In the genomic region with DNA sequence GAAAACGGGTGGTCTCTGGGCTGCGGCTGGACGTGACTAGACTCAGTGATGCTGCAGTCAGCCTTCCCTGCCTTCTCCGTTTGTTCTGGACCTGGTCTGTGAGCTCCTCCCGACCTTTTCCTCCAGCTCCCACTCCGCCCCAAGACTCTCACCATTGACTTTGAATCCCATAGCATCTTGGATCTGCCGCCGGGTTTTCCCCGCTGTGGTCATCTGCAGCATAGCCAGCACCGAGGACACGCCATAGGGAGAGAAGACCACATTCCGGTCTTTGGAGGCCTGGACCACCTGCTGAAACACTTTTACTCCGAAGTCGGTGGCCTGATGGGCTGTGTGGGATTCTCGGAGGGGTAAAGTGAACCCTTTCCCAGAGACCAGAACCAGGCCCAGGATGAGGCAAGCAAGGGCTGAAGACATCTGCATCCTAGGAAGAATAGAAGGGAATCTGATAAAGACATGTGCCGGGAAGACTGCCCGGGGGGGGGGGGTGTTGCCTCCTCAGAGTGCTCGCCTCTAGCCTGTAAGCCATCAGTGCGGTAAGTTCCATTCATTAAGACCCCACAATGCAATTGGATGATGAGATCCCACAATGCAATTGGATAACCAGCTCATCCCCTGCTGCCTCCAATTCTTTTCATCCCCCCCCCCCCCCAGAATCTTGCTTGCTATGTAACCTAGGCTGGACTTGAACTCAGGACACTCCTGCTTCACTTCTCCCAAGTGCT, we compare ENCODE assay signal across 20 mouse cellular contexts. TPM values are rescaled to one million over a fixed set of nuclear protein-coding genes. Genes with fewer than 3 reads are reported as not detected.
A peak's percentile ranks its signal among the peaks of the same experiment; 100 is the strongest.
DNase-seq lines count a peak whose midpoint lies in the region; ATAC-seq and TF ChIP-seq lines count a peak whose summit lies in the region.
"Had no signal": no experiment of that assay in that cellular context is flagged by ENCODE, and none has a peak within 500 bp of the region (broad histone marks: within the 10 kb centered on the region; RNA-seq: fewer than 3 reads in every experiment).

No protein-coding gene starts in this region.

- H3K4me1 ChIP-seq in heart, postnatal 0 days (ENCODE audit: control insufficient read depth, insufficient read depth): peaks cover 32% of the 10 kb centered on the region
- H3K4me1 ChIP-seq in heart, embryonic 10.5 days: peaks cover 32% of the 10 kb centered on the region
- H3K4me1 ChIP-seq in lung, postnatal 0 days (ENCODE audit: insufficient read depth, low read depth, low read length): peaks cover 32% of the 10 kb centered on the region
- peaks cover 15% of the 10 kb centered on the region for H3K4me1 ChIP-seq in brown adipose tissue, adult 24 weeks (ENCODE audit: control insufficient read depth, insufficient read depth, insufficient read length, low read length)
- H3K4me1 ChIP-seq in neural tube, embryonic 15.5 days: peaks cover 14% of the 10 kb centered on the region

- no peak for DNase-seq in heart, postnatal 0 days (ENCODE audit: low spot score)
- no peak for DNase-seq in heart, embryonic 10.5 days (ENCODE audit: low spot score)
- no peak for DNase-seq in lung, postnatal 0 days (ENCODE audit: low spot score)
- no peak for DNase-seq in lung, postnatal 36 days
- no peak for DNase-seq in testis, postnatal 14 days (ENCODE audit: low spot score)
- DNase-seq: cerebellum, adult 11 months; cerebellum, postnatal 36 days; kidney, postnatal 10 days; layer of hippocampus, adult 9-11 months; right cerebral cortex, postnatal 4 days; thymus, adult 18-20 months had no signal

- H3K36me3 ChIP-seq in heart, postnatal 0 days (replicated peaks; ENCODE audit: control insufficient read depth, insufficient read depth, low read length): peaks cover 7% of the 10 kb centered on the region; the same call in 1 of the 2 replicates
- 0 out of 2 replicates have a peak, but pooled peaks cover 2% of the 10 kb centered on the region for H3K36me3 ChIP-seq in heart, embryonic 10.5 days
- no peaks in the 10 kb centered on the region; the same call in 1 of the 2 replicates for H3K36me3 ChIP-seq in lung, postnatal 0 days (ENCODE audit: insufficient read depth, low read length)
- H3K36me3 ChIP-seq in neural tube, embryonic 15.5 days: no peaks in the 10 kb centered on the region
- H3K36me3 ChIP-seq: forebrain, embryonic 12.5 days; hindbrain, embryonic 12.5 days; neural tube, embryonic 13.5 days had no signal

- no peaks in the 10 kb centered on the region for H3K9me3 ChIP-seq in heart, postnatal 0 days (replicated peaks; ENCODE audit: control insufficient read depth, low read length)
- H3K9me3 ChIP-seq in heart, embryonic 10.5 days: no peaks in the 10 kb centered on the region
- no peaks in the 10 kb centered on the region for H3K9me3 ChIP-seq in lung, postnatal 0 days (ENCODE audit: low read length)
- H3K9me3 ChIP-seq in neural tube, embryonic 15.5 days (replicated peaks): no peaks in the 10 kb centered on the region
- H3K9me3 ChIP-seq: forebrain, embryonic 12.5 days; hindbrain, embryonic 12.5 days; neural tube, embryonic 13.5 days had no signal

- 77% methylated on average over 19 of the region's 19 CpGs for WGBS in heart, postnatal 0 days
- WGBS in heart, embryonic 10.5 days: 82% methylated on average over 19 of the region's 19 CpGs
- 89% methylated on average over 18 of the region's 19 CpGs for WGBS in lung, postnatal 0 days
- WGBS in neural tube, embryonic 15.5 days: 82% methylated on average over 19 of the region's 19 CpGs

- peak overlapping the region; percentile 56 for H3K4me2 ChIP-seq in heart, postnatal 0 days (ENCODE audit: low read depth, low read length)
- peak overlapping the region; percentile 56 for H3K4me2 ChIP-seq in lung, postnatal 0 days (replicated peaks; ENCODE audit: low read depth, low read length)
- no peak overlapping the region for H3K4me2 ChIP-seq in neural tube, embryonic 15.5 days

- no peaks in the 10 kb centered on the region for H3K27me3 ChIP-seq in heart, postnatal 0 days (ENCODE audit: control insufficient read depth, insufficient read depth, low read length)
- no peaks in the 10 kb centered on the region for H3K27me3 ChIP-seq in heart, embryonic 10.5 days (ENCODE audit: insufficient read depth, poor library complexity, severe bottlenecking)
- no peaks in the 10 kb centered on the region for H3K27me3 ChIP-seq in lung, postnatal 0 days (replicated peaks; ENCODE audit: insufficient read depth, low read length)
- H3K27me3 ChIP-seq in neural tube, embryonic 15.5 days (replicated peaks): peaks cover 6% of the 10 kb centered on the region; the same call in 1 of the 2 replicates
- H3K27me3 ChIP-seq: hindbrain, embryonic 12.5 days; neural tube, embryonic 13.5 days; Patski had no signal

- no peak for ATAC-seq in heart, postnatal 0 days (ENCODE audit: insufficient read depth, low read depth)
- ATAC-seq in lung, postnatal 0 days: no peak
- ATAC-seq in neural tube, embryonic 15.5 days (ENCODE audit: low FRiP score): no peak

- H3K27ac ChIP-seq in heart, postnatal 0 days (ENCODE audit: low read depth): no peak overlapping the region
- H3K27ac ChIP-seq in heart, embryonic 10.5 days: no peak overlapping the region
- H3K27ac ChIP-seq in lung, postnatal 0 days (ENCODE audit: low read length): no peak overlapping the region
- H3K27ac ChIP-seq in brown adipose tissue, adult 24 weeks (replicated peaks; ENCODE audit: low read depth, low read length): no peak overlapping the region
- H3K27ac ChIP-seq in neural tube, embryonic 15.5 days (replicated peaks): no peak overlapping the region
- H3K27ac ChIP-seq: forebrain, embryonic 12.5 days; hindbrain, embryonic 12.5 days; neural tube, embryonic 13.5 days had no signal

- no peak for TF ChIP-seq CTCF in heart, postnatal 0 days (IDR thresholded peaks at IDR 0.05; ENCODE audit: low read depth)
- no peak for TF ChIP-seq CTCF in lung, postnatal 0 days (IDR thresholded peaks at IDR 0.05)

- H3K4me3 ChIP-seq in heart, postnatal 0 days (ENCODE audit: low read depth, low read length): peak overlapping the region; percentile 38
- no peak overlapping the region; the same call in 1 of the 2 replicates for H3K4me3 ChIP-seq in heart, embryonic 10.5 days
- H3K4me3 ChIP-seq in lung, postnatal 0 days (ENCODE audit: low read depth, low read length): peak overlapping the region; percentile 33; the same call in 1 of the 2 replicates
- peak overlapping the region; percentile 43; the same call in 1 of the 2 replicates for H3K4me3 ChIP-seq in brown adipose tissue, adult 24 weeks (ENCODE audit: insufficient read depth, low read depth, low read length)
- no peak overlapping the region for H3K4me3 ChIP-seq in neural tube, embryonic 15.5 days (replicated peaks)

- no peak overlapping the region for H3K9ac ChIP-seq in heart, postnatal 0 days (replicated peaks; ENCODE audit: low read depth, low read length)
- H3K9ac ChIP-seq in lung, postnatal 0 days (replicated peaks; ENCODE audit: low read depth): no peak overlapping the region
- no peak overlapping the region for H3K9ac ChIP-seq in neural tube, embryonic 15.5 days (replicated peaks)
- H3K9ac ChIP-seq: forebrain, embryonic 12.5 days; hindbrain, embryonic 12.5 days had no signal

- no peak for TF ChIP-seq EP300 in heart, postnatal 0 days (IDR thresholded peaks at IDR 0.05; ENCODE audit: low read depth)
- no peak for TF ChIP-seq EP300 in lung, postnatal 0 days (IDR thresholded peaks at IDR 0.05)

RNA-seq across cellular contexts. Expression of a gene that starts 1.0 kb away (rescaled TPM):
- total RNA-seq in heart, postnatal 0 days (2014; rRNA removed; ENCODE audit: low replicate concordance): 19.1 and 26.4 TPM in 2 replicates
- polyA plus RNA-seq in heart, postnatal 0 days (2015; fragmentation: Nextera tagmentation; extraction: Ambion mirVana): 0.93 and 1.2 TPM in 2 replicates
- 0.07 and 0.51 TPM in 2 replicates for polyA plus RNA-seq in heart, embryonic 10.5 days (2016; fragmentation: Nextera tagmentation; extraction: Ambion mirVana)
- polyA plus RNA-seq in lung, postnatal 0 days (2015; fragmentation: Nextera tagmentation; extraction: Ambion mirVana): 0.88 and 1.1 TPM in 2 replicates
- 4.1 and 9.6 TPM in 2 replicates for polyA plus RNA-seq in brown adipose tissue, adult 24 weeks (2012; ENCODE audit: insufficient read depth, insufficient read length, missing spikeins)
- polyA plus RNA-seq in neural tube, embryonic 15.5 days (2015; fragmentation: Nextera tagmentation; extraction: Ambion mirVana): 0.23 and 0.26 TPM in 2 replicates

RNA-seq across cellular contexts. Expression of a gene that starts 25.1 kb away (rescaled TPM):
- 45.0 and 94.4 TPM in 2 replicates for total RNA-seq in heart, postnatal 0 days (2014; rRNA removed; ENCODE audit: low replicate concordance)
- polyA plus RNA-seq in heart, postnatal 0 days (2015; fragmentation: Nextera tagmentation; extraction: Ambion mirVana): 93.0 and 96.5 TPM in 2 replicates
- polyA plus RNA-seq in heart, embryonic 10.5 days (2016; fragmentation: Nextera tagmentation; extraction: Ambion mirVana): 177 and 178 TPM in 2 replicates
- polyA plus RNA-seq in lung, postnatal 0 days (2015; fragmentation: Nextera tagmentation; extraction: Ambion mirVana): 112 and 125 TPM in 2 replicates
- 69.0 and 73.6 TPM in 2 replicates for polyA plus RNA-seq in brown adipose tissue, adult 24 weeks (2012; ENCODE audit: insufficient read depth, insufficient read length, missing spikeins)
- polyA plus RNA-seq in neural tube, embryonic 15.5 days (2015; fragmentation: Nextera tagmentation; extraction: Ambion mirVana): 209 and 222 TPM in 2 replicates

RNA-seq across cellular contexts. Expression of a gene that starts 44.9 kb away (rescaled TPM):
- total RNA-seq in heart, postnatal 0 days (2014; rRNA removed; ENCODE audit: low replicate concordance): not detected in 2 replicates
- polyA plus RNA-seq in heart, postnatal 0 days (2015; fragmentation: Nextera tagmentation; extraction: Ambion mirVana): 0.05 TPM in 1 of 2 replicates, not detected in the other
- polyA plus RNA-seq in heart, embryonic 10.5 days (2016; fragmentation: Nextera tagmentation; extraction: Ambion mirVana): not detected in 2 replicates
- polyA plus RNA-seq in lung, postnatal 0 days (2015; fragmentation: Nextera tagmentation; extraction: Ambion mirVana): 0.12 and 0.19 TPM in 2 replicates
- polyA plus RNA-seq in brown adipose tissue, adult 24 weeks (2012; ENCODE audit: insufficient read depth, insufficient read length, missing spikeins): not detected in 2 replicates
- 12.3 and 14.0 TPM in 2 replicates for polyA plus RNA-seq in neural tube, embryonic 15.5 days (2015; fragmentation: Nextera tagmentation; extraction: Ambion mirVana)
- total RNA-seq: liver, adult 2 months; megakaryocyte progenitor cell, adult 5-6 weeks had no signal
- polyA plus RNA-seq: gonadal fat pad, adult 2 months; liver, adult 2 months had no signal

RNA-seq across cellular contexts. Expression of a gene that starts 45.0 kb away (rescaled TPM):
- 15.1 and 20.3 TPM in 2 replicates for total RNA-seq in heart, postnatal 0 days (2014; rRNA removed; ENCODE audit: low replicate concordance)
- 4.7 and 4.9 TPM in 2 replicates for polyA plus RNA-seq in heart, postnatal 0 days (2015; fragmentation: Nextera tagmentation; extraction: Ambion mirVana)
- 6.4 and 7.4 TPM in 2 replicates for polyA plus RNA-seq in heart, embryonic 10.5 days (2016; fragmentation: Nextera tagmentation; extraction: Ambion mirVana)
- polyA plus RNA-seq in lung, postnatal 0 days (2015; fragmentation: Nextera tagmentation; extraction: Ambion mirVana): 13.4 and 16.4 TPM in 2 replicates
- polyA plus RNA-seq in brown adipose tissue, adult 24 weeks (2012; ENCODE audit: insufficient read depth, insufficient read length, missing spikeins): 9.8 and 11.1 TPM in 2 replicates
- polyA plus RNA-seq in neural tube, embryonic 15.5 days (2015; fragmentation: Nextera tagmentation; extraction: Ambion mirVana): 2.4 and 5.4 TPM in 2 replicates

Comparison
In these comparisons a context has a peak if more than half of its experiments do, and no peak if none do; other contexts are left out.
1. H3K4me3 ChIP-seq: peak in heart, postnatal 0 days (single experiment), lung, postnatal 0 days (single experiment) and brown adipose tissue, adult 24 weeks (single experiment); none in heart, embryonic 10.5 days (single experiment) and neural tube, embryonic 15.5 days (single experiment).
2. RNA of a gene that starts 44.9 kb away (polyA plus RNA-seq): 12.3 to 14.0 TPM in neural tube, embryonic 15.5 days; 0.12 to 0.19 TPM in lung, postnatal 0 days, 0.05 TPM in heart, postnatal 0 days, not detected in heart, embryonic 10.5 days and not detected in brown adipose tissue, adult 24 weeks; every median in the first group is over 10 times any median in the second.